Mouse (Mus musculus) liver, adult 2 months (tissue): ENCODE measurements around the gene Ptcra. TPM values are rescaled to one million over a fixed set of nuclear protein-coding genes. Genes with fewer than 3 reads are reported as not detected.
A peak's percentile ranks its signal among the peaks of the same experiment; 100 is the strongest.

Experiments used
- DNase-seq: peaks from one replicate; pipeline ENCODE4 v3.0.0-alpha.2; 2011; ENCODE audit warnings: low read depth, low spot score; ENCODE audit errors: extremely low read depth
- H3K27ac ChIP-seq: fragments of 200-500 bp; replicated peaks from 2 replicates; pipeline ENCODE4 v1.5.1; 2012; ENCODE audit warnings: low read depth, mild to moderate bottlenecking, control low read depth, inconsistent platforms, low read length; ENCODE audit not compliant: insufficient read depth
- H3K27me3 ChIP-seq: fragments of 200-500 bp; 2 replicates; pipeline ENCODE4 v1.6.1; 2012; ENCODE audit warnings: mild to moderate bottlenecking, moderate library complexity, low read length, inconsistent platforms; ENCODE audit not compliant: control insufficient read depth, insufficient read depth
- H3K36me3 ChIP-seq: fragments of 200-500 bp; 2 replicates; pipeline ENCODE4 v1.6.1; 2012; ENCODE audit warnings: low read length, inconsistent platforms; ENCODE audit not compliant: control insufficient read depth, insufficient read depth
- H3K4me1 ChIP-seq: fragments of 200-500 bp; 2 replicates; pipeline ENCODE4 v1.6.1; 2011; ENCODE audit warnings: low read length; ENCODE audit not compliant: control insufficient read depth, insufficient read depth
- H3K4me3 ChIP-seq: fragments of 200-500 bp; 2 replicates; pipeline ENCODE4 v1.5.1; 2011; ENCODE audit warnings: low read depth, mild to moderate bottlenecking, control low read depth, low read length, moderate library complexity; ENCODE audit not compliant: insufficient read depth
- H3K79me2 ChIP-seq: fragments of 200-500 bp; 2 replicates; pipeline ENCODE4 v1.6.1; 2012; ENCODE audit warnings: inconsistent platforms, mild to moderate bottlenecking, low read length, moderate library complexity; ENCODE audit not compliant: control insufficient read depth, insufficient read depth
- H3K9ac ChIP-seq: fragments of 200-500 bp; 2 replicates; pipeline ENCODE4 v1.6.1; 2012; ENCODE audit warnings: low read depth, mild to moderate bottlenecking, control low read depth, inconsistent platforms, low read length
- CTCF ChIP-seq: fragments of 200-500 bp; IDR thresholded peaks from 2 replicates; pipeline ENCODE4 v1.5.1; 2011; ENCODE audit warnings: low read depth, low read length, control low read depth
- POLR2A ChIP-seq: fragments of 200-500 bp; IDR thresholded peaks from 2 replicates; pipeline ENCODE4 v1.6.1; 2011; ENCODE audit warnings: low read length, control low read depth; ENCODE audit not compliant: insufficient read depth; ENCODE audit errors: extremely low read depth
- WGBS: fragments of 180-500 bp; shearing (Covaris S2); methylation state at CpG from one replicate; pipeline ENCODE4 v1.1.7; 2018; 5-methylcytosine and 5-hydroxymethylcytosine counted together
- polyA plus RNA-seq: library from polyadenylated mRNA; depleted of rRNA; stranded (reverse); fragments of >200 nt; gene quantifications from 2 replicates; pipeline ENCODE4 v1.2.3, GENCODE M21; 2012
- total RNA-seq: library from RNA; depleted of rRNA; stranded (reverse); fragments of >200 nt; gene quantifications from 2 replicates; pipeline ENCODE4 v1.2.3, GENCODE M21; 2014

Ptcra gene
- total and polyA plus RNA-seq, 2 experiments, result 0.06 TPM; not detected in 1

DNA sequence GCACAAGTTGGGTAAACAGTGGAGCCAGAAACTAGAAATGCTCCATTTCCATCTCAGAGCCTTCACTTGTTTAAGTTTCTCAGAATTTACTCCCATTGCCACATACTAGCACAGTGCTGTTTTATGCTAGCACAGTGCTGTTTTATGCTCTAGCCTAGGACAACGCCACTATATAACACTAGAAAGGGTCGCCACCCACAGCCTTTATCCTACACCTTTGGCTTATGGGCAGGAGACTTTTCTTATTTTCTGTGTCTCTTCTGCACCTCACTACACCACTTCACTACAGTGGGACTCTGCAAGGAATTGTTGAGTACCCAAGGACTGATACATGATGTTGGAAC lies 19.7 kb upstream of the Ptcra start:
- no peak for DNase-seq

DNA sequence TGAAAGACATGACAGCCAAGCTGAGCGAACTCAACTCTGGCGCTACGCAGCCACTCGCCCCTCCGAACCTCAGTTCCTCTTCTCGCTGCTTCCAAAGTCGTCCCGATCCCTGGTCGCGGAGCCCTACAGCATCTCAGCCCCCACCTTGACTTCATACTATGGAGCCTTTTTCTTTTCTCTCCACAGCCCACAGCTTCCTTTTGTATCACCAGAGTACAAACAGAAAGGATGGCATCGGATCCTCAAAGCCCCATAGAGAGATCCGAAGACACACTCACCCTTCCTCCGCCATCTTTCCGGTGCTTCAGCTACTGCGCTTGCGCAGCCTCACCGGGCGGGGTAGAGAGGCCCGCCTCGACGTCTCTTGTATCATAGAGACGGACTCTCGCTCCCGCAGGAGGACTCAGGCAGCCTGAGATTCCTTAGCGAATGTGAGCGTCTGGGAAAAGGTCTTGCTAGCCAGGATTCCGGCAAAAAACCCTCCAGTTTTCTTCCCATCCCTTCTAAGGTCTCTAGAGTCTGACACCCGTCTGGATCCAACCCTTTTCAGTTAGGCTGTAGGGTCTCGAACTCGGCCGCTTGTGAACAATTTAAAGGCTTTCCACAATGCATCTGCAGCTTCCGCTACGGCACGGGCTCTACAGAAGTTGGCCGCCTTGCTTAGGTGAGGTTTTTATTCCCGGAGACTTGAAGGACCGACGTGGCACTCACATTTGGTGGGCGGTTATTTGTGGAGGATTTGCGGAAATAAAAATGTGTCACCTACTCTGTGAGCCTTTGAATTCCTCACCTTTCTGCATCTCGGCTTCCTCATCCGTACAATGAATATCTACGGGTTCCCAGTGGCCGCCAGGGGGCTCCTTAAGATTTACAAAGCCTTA lies 19.1 kb upstream of the Ptcra start, which contains the start of gene Rpl7l1:
TSS of gene Rpl7l1 (minus strand) at position 332 of the 881 bp plus-strand sequence.
- Histone ChIP-seq H3K27ac (peak within 1 kb of the TSS; percentile 80), H3K4me1 (peaks cover 3% of the 10 kb centered on the region; the same call in 1 of the 2 replicates), H3K36me3 (peaks cover 26% of the 10 kb centered on the region), H3K79me2 (peaks cover 12% of the 10 kb centered on the region; the same call in 1 of the 2 replicates), H3K27me3 (no peaks in the 10 kb centered on the region), H3K4me3 (peak within 1 kb of the TSS; percentile 67), H3K9ac (peak within 1 kb of the TSS; percentile 95)
- peak; percentile 82 for DNase-seq
- WGBS, result under 1% methylated on average over 44 of the region's 44 CpGs
- peak; percentile 87 for TF ChIP-seq POLR2A
- peak; percentile 36; the same call in 1 of the 2 replicates for TF ChIP-seq CTCF

More for the DNA sequence above, 19.7 kb upstream of the Ptcra start:
- TF ChIP-seq CTCF (no peak), POLR2A (no peak)
- Histone ChIP-seq H3K9ac (no peak overlapping the region), H3K79me2 (peaks cover 12% of the 10 kb centered on the region; the same call in 1 of the 2 replicates), H3K36me3 (peaks cover 22% of the 10 kb centered on the region), H3K27ac (no peak overlapping the region), H3K4me1 (peaks cover 3% of the 10 kb centered on the region; the same call in 1 of the 2 replicates), H3K27me3 (no peaks in the 10 kb centered on the region), H3K4me3 (no peak overlapping the region)
- WGBS, result 73% methylated on average over 2 of the region's 2 CpGs

DNA sequence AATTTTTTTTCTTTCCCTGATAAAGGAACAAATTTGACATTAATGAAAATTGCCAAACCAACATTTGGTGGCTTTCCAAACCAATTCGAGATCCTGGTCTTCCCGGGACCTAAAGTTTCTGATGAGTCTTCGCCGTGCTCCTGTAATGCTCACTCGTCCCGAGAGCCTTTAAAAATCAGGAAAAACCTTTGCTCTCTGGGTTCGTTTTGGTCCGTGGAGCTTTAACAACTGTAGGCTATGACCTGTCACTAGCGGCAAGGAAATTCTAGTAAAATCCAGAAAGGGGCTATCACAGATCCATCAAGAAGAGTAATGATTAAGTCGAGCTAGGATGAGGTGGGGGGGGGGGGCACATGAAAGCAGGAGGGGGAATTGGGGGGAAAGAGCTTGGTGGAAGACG lies 18.4 kb upstream of the Ptcra start:
- H3K27me3 ChIP-seq, result no peaks in the 10 kb centered on the region
- H3K79me2 ChIP-seq, result peaks cover 12% of the 10 kb centered on the region; the same call in 1 of the 2 replicates
- H3K4me1 ChIP-seq, result peaks cover 3% of the 10 kb centered on the region; the same call in 1 of the 2 replicates
- peak overlapping the region; percentile 56 for H3K27ac ChIP-seq
- peak overlapping the region; percentile 95 for H3K9ac ChIP-seq
- peaks cover 32% of the 10 kb centered on the region for H3K36me3 ChIP-seq
- peak; percentile 49 for DNase-seq
- TF ChIP-seq CTCF (no peak), POLR2A (no peak)
- peak overlapping the region; percentile 67 for H3K4me3 ChIP-seq
- WGBS, result under 1% methylated on average over 11 of the region's 11 CpGs

DNA sequence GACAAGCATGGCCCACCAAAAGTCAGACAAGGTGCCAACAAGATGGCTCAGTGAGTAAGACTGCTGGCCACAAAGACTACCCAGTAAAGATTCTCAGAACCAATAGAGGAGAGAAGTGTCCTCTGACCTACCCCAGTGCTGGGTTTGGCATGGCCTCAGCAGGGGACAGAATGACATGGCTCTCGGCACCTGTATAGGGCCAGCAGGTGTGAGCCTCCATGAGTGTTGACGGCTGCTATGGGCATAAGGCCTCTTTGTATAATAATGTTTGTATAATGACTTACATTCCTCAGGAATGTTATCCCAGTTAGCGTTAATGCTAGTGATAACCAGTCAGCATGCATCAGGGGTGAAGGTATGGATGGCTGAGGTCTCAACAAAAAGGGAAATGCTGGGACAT lies 12.6 kb upstream of the Ptcra start:
- 82% methylated on average over 3 of the region's 3 CpGs for WGBS
- Histone ChIP-seq H3K9ac (no peak overlapping the region), H3K36me3 (peaks cover 46% of the 10 kb centered on the region), H3K4me3 (no peak overlapping the region), H3K4me1 (peaks cover 6% of the 10 kb centered on the region), H3K79me2 (peaks cover 10% of the 10 kb centered on the region; the same call in 1 of the 2 replicates), H3K27me3 (no peaks in the 10 kb centered on the region), H3K27ac (no peak overlapping the region)
- no peak for TF ChIP-seq POLR2A
- no peak for TF ChIP-seq CTCF
- DNase-seq, result no peak

DNA sequence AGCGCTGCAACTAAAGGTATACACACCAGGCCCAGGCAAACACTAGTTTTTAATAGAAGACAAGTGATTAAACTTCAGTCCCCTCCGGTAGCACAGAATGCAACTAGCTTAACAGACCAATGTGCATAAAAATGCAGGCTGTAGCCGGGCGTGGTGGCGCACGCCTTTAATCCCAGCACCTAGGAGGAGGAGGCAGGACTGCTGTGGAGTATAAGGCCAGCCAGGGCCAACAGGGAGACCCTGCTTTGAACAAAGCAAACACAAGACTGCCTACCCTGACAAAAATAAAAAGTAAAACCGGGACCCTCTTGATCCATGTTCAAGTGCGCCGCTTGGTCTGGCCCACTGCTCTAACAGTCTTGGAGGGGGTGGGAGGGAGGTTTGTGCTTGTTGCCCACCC lies 11.6 kb upstream of the Ptcra start:
- H3K27ac ChIP-seq, result no peak overlapping the region
- no peak overlapping the region for H3K9ac ChIP-seq
- peaks cover 42% of the 10 kb centered on the region for H3K36me3 ChIP-seq
- H3K79me2 ChIP-seq, result peaks cover 8% of the 10 kb centered on the region; the same call in 1 of the 2 replicates
- WGBS, result 97% methylated on average over 9 of the region's 9 CpGs
- H3K4me3 ChIP-seq, result no peak overlapping the region
- DNase-seq, result no peak
- peaks cover 6% of the 10 kb centered on the region for H3K4me1 ChIP-seq
- H3K27me3 ChIP-seq, result no peaks in the 10 kb centered on the region
- TF ChIP-seq POLR2A, result no peak
- TF ChIP-seq CTCF, result no peak

DNA sequence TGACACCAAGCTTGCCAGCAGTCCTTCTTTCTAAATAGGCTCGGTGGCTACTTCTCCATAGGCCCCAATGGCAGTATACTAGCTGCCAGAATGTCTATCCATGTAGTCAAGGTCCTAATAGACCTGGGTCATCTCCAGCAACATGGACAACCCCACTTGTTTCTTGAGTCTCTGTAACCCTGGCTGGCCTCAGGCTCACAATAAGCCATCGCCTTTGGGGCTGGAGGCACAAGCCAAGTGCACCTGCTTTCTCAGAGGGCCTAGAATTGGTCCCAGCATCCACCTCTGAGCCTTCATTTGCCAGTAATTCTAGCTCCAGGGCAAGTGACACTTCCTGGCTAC lies 10.6 kb upstream of the Ptcra start:
- peak overlapping the region; percentile 53 for H3K9ac ChIP-seq
- WGBS, result 26% methylated on average over 2 of the region's 2 CpGs
- no peak overlapping the region for H3K4me3 ChIP-seq
- no peaks in the 10 kb centered on the region for H3K27me3 ChIP-seq
- DNase-seq, result peak; percentile 40
- peak overlapping the region; percentile 94 for H3K27ac ChIP-seq
- peaks cover 6% of the 10 kb centered on the region for H3K4me1 ChIP-seq
- peaks cover 3% of the 10 kb centered on the region; the same call in 1 of the 2 replicates for H3K79me2 ChIP-seq
- TF ChIP-seq CTCF (no peak), POLR2A (no peak)
- H3K36me3 ChIP-seq, result peaks cover 34% of the 10 kb centered on the region
